ENCODE assay signal across 21 mouse cellular contexts in the genomic region with DNA sequence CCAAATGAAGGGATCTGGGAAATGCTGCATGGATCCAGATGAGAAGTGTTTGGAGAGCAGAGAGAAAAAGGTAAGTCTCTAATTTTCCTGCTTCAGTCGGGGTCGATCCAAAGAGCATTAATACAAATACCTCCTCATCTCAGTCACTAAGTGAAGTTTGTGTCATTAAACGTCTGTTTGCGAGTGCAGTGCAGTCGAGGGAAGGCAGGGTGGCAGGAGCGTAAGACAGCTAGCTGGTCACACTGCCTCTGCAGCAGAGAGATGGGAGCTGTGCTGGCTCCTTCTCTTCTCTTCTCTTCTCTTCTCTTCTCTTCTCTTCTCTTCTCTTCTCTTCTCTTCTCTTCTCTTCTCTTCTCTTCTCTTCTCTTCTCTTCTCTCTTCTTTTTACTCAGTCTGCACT. TPM values are rescaled to one million over a fixed set of nuclear protein-coding genes. Genes with fewer than 3 reads are reported as not detected.
DNase-seq lines count a peak whose midpoint lies in the region; TF ChIP-seq lines count a peak whose summit lies in the region.
"Had no signal": no experiment of that assay in that cellular context is flagged by ENCODE, and none has a peak within 500 bp of the region (broad histone marks: within the 10 kb centered on the region; RNA-seq: fewer than 3 reads in every experiment).

No protein-coding gene starts in this region.

- H3K27me3 ChIP-seq in heart, adult 2 months (ENCODE audit: control insufficient read depth, insufficient read depth, low read length), result no peaks in the 10 kb centered on the region
- H3K27me3 ChIP-seq in heart, embryonic 10.5 days (ENCODE audit: insufficient read depth, poor library complexity, severe bottlenecking), result no peaks in the 10 kb centered on the region

- no peak for TF ChIP-seq EP300 in heart, adult 2 months (IDR thresholded peaks at IDR 0.05; ENCODE audit: insufficient read depth, low read depth, low read length)

- no peak overlapping the region for H3K4me3 ChIP-seq in heart, adult 2 months
- no peak overlapping the region for H3K4me3 ChIP-seq in heart, embryonic 10.5 days

- 74% methylated on average over 6 of the region's 6 CpGs for WGBS in heart, adult 2 months
- 72% methylated on average over 6 of the region's 6 CpGs for WGBS in heart, embryonic 10.5 days

- peak; percentile 52 for DNase-seq in heart, adult 11 months
- no peak for DNase-seq in heart, adult 2 months
- peak; percentile 63 for DNase-seq in heart, embryonic 10.5 days (ENCODE audit: low spot score)
- no peak for DNase-seq in heart, postnatal 25 days (ENCODE audit: low spot score)
- DNase-seq: adrenal gland, adult 2 months; adrenal gland, adult 8-10 months; adrenal gland, postnatal 10 days; adrenal gland, postnatal 14 days; adrenal gland, postnatal 25 days; adrenal gland, postnatal 36 days; B cell, adult 2 months; cerebellum, adult 11 months; cerebellum, adult 11-12 months; cerebellum, adult 18-20 months had no signal

- H3K27ac ChIP-seq in heart, adult 2 months, result no peak overlapping the region
- no peak overlapping the region for H3K27ac ChIP-seq in heart, embryonic 10.5 days

- no peaks in the 10 kb centered on the region for H3K79me2 ChIP-seq in heart, adult 2 months (replicated peaks; ENCODE audit: control insufficient read depth, insufficient read depth, low read length)

- no peak overlapping the region for H3K9ac ChIP-seq in heart, adult 2 months (ENCODE audit: low read depth, low read length)

- H3K36me3 ChIP-seq in heart, adult 2 months (ENCODE audit: control insufficient read depth, insufficient read depth, low read length), result no peaks in the 10 kb centered on the region
- no peaks in the 10 kb centered on the region for H3K36me3 ChIP-seq in heart, embryonic 10.5 days
- H3K36me3 ChIP-seq: G1E had no signal

- no peaks in the 10 kb centered on the region for H3K9me3 ChIP-seq in heart, embryonic 10.5 days
- H3K9me3 ChIP-seq: G1E had no signal

- intact Hi-C loops in heart, adult 2 months (cut with DNase I), result no loop called here
- intact Hi-C loops in heart, postnatal 25 days (cut with DNase I), result no loop called here

- no peak for TF ChIP-seq CTCF in heart, adult 2 months (IDR thresholded peaks at IDR 0.05)

- no peak for TF ChIP-seq POLR2A in heart, adult 2 months (IDR thresholded peaks at IDR 0.05; ENCODE audit: insufficient read depth, low read depth, low read length)

- H3K4me1 ChIP-seq in heart, adult 2 months (ENCODE audit: control insufficient read depth, insufficient read depth, low read length), result no peaks in the 10 kb centered on the region
- peaks cover 12% of the 10 kb centered on the region for H3K4me1 ChIP-seq in heart, embryonic 10.5 days

RNA-seq across cellular contexts. Expression of gene Aox4, which starts 17.9 kb away (rescaled TPM):
- not detected for total RNA-seq in heart, adult 2 months (2021)
- not detected in 2 replicates for polyA plus RNA-seq in heart, adult 2 months (2012; rRNA removed)
- polyA plus RNA-seq in heart, embryonic 10.5 days (2016; fragmentation: Nextera tagmentation; extraction: Ambion mirVana), result 1.1 and 2.7 TPM in 2 replicates
- not detected for total RNA-seq in heart, postnatal 25 days (2021)
- total RNA-seq: adrenal gland, adult 18-20 months; adrenal gland, adult 8-10 months; adrenal gland, postnatal 25 days; MEL had no signal
- polyA plus RNA-seq: activated CD4-positive, CD25-positive, alpha-beta regulatory T cell, adult 4 months; adrenal gland, adult 2 months; C2C12; Patski had no signal

RNA-seq across cellular contexts. Expression of gene Aox2, which starts 50.0 kb away (rescaled TPM):
- total RNA-seq in heart, adult 2 months (2021), result not detected
- polyA plus RNA-seq in heart, adult 2 months (2012; rRNA removed), result not detected in 2 replicates
- polyA plus RNA-seq in heart, embryonic 10.5 days (2016; fragmentation: Nextera tagmentation; extraction: Ambion mirVana), result 0.05 TPM in 1 of 2 replicates, not detected in the other
- total RNA-seq in heart, postnatal 25 days (2021), result not detected
- total RNA-seq: CH12.LX had no signal
- polyA plus RNA-seq: C2C12 had no signal

Comparison
In these comparisons a context has a peak if more than half of its experiments do, and no peak if none do; other contexts are left out.
1. DNase-seq: peak in heart, adult 11 months (single experiment) and heart, embryonic 10.5 days (single experiment); none in heart, adult 2 months (0 of 2) and heart, postnatal 25 days (single experiment).